Mouse (Mus musculus) midbrain, postnatal 0 days (tissue): ENCODE data around the gene Rps18. TPM values are rescaled to one million over a fixed set of nuclear protein-coding genes. Genes with fewer than 3 reads are reported as not detected.

Experiments used
- ATAC-seq: fragments of 200-750 bp; cut with Nextera tagmentation; 2 replicates; pipeline ENCODE4 v1.8.0; 2017; ENCODE audit warnings: moderate number of reproducible peaks, mild to moderate bottlenecking, moderate TSS enrichment, moderate library complexity; ENCODE audit not compliant: low FRiP score
- DNase-seq: peaks from one replicate; pipeline ENCODE4 v3.0.0-alpha.2; 2015; ENCODE audit warnings: low spot score
- H3K27ac ChIP-seq: fragments of 300-500 bp; sonication (generic); 2 replicates; pipeline ENCODE4 v1.5.1; 2014; ENCODE audit warnings: low read depth, mild to moderate bottlenecking, low read length, mixed read lengths
- H3K27me3 ChIP-seq: fragments of 300-500 bp; sonication (generic); 2 replicates; pipeline ENCODE4 v1.6.1; 2014; ENCODE audit warnings: low read length, control low read depth, mixed read lengths; ENCODE audit not compliant: insufficient read depth
- H3K36me3 ChIP-seq: fragments of 300-500 bp; sonication (generic); 2 replicates; pipeline ENCODE4 v1.6.1; 2014; ENCODE audit warnings: low read length, control low read depth, mixed read lengths; ENCODE audit not compliant: insufficient read depth
- H3K4me1 ChIP-seq: fragments of 300-500 bp; sonication (generic); 2 replicates; pipeline ENCODE4 v1.6.1; 2014; ENCODE audit warnings: mild to moderate bottlenecking, control low read depth, antibody characterized with exemption, low read length, mixed read lengths; ENCODE audit not compliant: insufficient read depth
- H3K4me2 ChIP-seq: fragments of 300-500 bp; sonication (generic); 2 replicates; pipeline ENCODE4 v1.6.1; 2014; ENCODE audit warnings: low read depth, mild to moderate bottlenecking, low read length, mixed read lengths; ENCODE audit not compliant: poor library complexity, severe bottlenecking
- H3K4me3 ChIP-seq: fragments of 300-500 bp; sonication (generic); 2 replicates; pipeline ENCODE4 v1.5.1; 2014; ENCODE audit warnings: low read depth, mild to moderate bottlenecking, low read length, moderate library complexity
- H3K9ac ChIP-seq: fragments of 300-500 bp; sonication (generic); replicated peaks from 2 replicates; pipeline ENCODE4 v1.6.1; 2014; ENCODE audit warnings: mild to moderate bottlenecking, low read length, moderate library complexity, mixed read lengths; ENCODE audit not compliant: poor library complexity, severe bottlenecking
- H3K9me3 ChIP-seq: fragments of 300-500 bp; sonication (generic); 2 replicates; pipeline ENCODE4 v1.6.1; 2016; ENCODE audit warnings: low read length, control low read depth
- CTCF ChIP-seq: IDR thresholded peaks from 2 replicates; pipeline ENCODE4 v1.5.1; 2016; ENCODE audit warnings: antibody characterized with exemption, mild to moderate bottlenecking
- WGBS: fragments of 180-500 bp; shearing (Covaris S2); extraction: QIAGEN DNeasy Blood & Tissue Kit; methylation state at CpG from one replicate; pipeline ENCODE4 v1.1.7; 2014; 5-methylcytosine and 5-hydroxymethylcytosine counted together
- polyA plus RNA-seq: library from polyadenylated mRNA; unstranded; fragments of >200 nt; fragmentation: Nextera tagmentation; extraction: Ambion mirVana; gene quantifications from 2 replicates; pipeline ENCODE4 v1.2.1, GENCODE M21; 2015
- total RNA-seq: library from RNA; depleted of rRNA; stranded (reverse); fragments of >200 nt; gene quantifications from 2 replicates; pipeline ENCODE4 v1.2.3, GENCODE M21; 2014

Gene Rps18
- total and polyA plus RNA-seq, 2 experiments from 2014 or later = 742 to 751 TPM

DNA sequence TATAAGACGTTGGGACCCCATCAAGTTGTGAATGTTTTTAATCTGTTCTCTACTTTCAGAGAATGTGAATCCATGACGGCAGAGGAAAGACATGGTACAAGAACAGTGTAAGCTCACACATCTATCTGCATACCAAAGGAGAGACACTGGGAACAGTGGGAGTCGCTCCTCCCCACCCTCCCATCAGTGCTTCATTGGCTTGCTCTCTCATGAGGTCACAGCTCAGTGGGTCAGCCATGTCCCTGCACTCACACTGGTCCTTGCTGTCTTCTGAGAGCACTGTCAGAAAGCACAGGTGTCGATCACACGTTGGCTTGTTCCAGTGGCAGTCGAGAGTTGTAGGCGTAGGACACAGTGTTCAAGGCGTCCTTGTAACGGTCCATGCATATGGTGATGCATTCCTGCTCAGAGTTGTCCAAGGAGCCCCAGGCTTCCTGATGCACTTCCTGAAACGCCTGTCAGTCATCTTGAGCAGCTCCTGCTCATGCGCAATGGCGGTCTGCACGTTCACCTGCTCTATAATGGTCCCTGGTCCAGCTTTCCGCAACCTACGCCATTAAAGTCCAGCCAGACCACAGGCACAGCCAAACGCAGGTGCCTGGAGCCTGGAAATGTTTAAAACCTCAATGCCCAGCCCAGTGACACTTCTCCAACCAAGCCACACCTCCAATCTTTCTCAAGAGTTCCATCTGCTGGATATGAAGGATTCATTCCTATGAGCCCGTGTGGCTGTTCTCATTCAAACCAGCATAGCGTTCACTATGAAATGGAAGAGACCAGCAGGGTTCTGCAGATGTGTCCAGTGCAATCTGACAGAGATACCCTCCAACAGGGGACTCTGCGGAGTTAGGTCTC, 24.6 kb upstream of the Rps18 start:
- 76% methylated on average over 19 of the region's 19 CpGs for WGBS
- ATAC-seq = peak; percentile 28; the same call in 1 of the 2 replicates
- DNase-seq = no peak
- peak overlapping the region; percentile 65; the same call in 1 of the 2 replicates for H3K27ac ChIP-seq
- peaks cover 30% of the 10 kb centered on the region for H3K27me3 ChIP-seq
- no peak overlapping the region for H3K4me3 ChIP-seq
- no peak overlapping the region for H3K9ac ChIP-seq
- no peaks in the 10 kb centered on the region for H3K4me1 ChIP-seq
- no peaks in the 10 kb centered on the region for H3K36me3 ChIP-seq
- no peaks in the 10 kb centered on the region for H3K9me3 ChIP-seq
- no peak for TF ChIP-seq CTCF
- H3K4me2 ChIP-seq = peak overlapping the region; percentile 20; the same call in 1 of the 2 replicates

DNA sequence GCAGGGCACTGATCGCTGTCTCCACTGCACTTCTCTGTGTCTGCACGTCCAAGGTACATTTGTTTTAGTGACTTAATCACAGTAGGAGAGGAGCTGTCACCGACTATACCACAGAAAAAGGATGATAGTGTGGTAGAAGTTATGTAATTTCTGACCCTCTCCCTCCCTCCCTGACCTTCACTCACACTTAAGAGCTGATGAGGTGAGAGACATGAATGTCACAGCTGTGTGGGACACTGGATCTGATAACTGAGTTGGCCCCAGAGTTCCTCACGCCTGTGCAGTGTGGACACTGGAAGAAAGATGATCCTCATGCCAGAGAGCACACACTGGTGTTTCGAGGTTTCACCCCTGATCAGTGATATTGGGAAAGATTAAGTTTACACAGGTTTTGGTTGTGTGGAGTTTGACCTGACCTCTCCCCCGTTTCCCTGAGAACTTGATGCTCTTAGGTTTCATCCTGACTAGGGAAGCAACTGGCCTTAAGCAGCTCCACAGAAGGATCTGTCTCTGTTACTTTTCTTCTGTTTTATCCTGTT, 23.8 kb upstream of the Rps18 start:
- Histone ChIP-seq H3K27ac (no peak overlapping the region), H3K9me3 (no peaks in the 10 kb centered on the region), H3K36me3 (no peaks in the 10 kb centered on the region), H3K4me3 (no peak overlapping the region), H3K27me3 (peaks cover 30% of the 10 kb centered on the region), H3K4me2 (no peak overlapping the region), H3K4me1 (no peaks in the 10 kb centered on the region), H3K9ac (no peak overlapping the region)
- whole genome bisulfite sequencing = 77% methylated on average over 6 of the region's 6 CpGs
- no peak for DNase-seq
- ATAC-seq = no peak
- no peak for TF ChIP-seq CTCF

DNA sequence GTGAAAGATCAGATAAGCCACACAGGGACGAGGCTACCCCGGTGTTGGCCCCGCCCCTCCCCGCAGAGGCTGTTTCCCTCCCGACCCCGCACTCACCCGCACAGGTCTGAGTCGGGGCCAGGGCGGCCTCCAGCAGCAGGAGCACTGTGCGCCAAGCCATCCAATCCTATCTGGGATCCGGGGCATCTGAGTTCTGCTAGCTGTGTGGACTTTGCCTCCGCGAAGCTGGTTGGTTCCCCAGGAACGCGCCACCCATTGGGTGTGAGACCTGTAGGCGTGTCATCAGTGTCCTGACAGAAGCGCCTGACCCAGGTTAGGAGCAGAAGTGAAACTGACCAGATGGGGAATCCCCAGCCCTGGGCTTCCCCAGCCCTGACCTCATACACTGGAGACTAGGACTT, 22.8 kb upstream of the Rps18 start:
- ATAC-seq (0 out of 2 replicates have a peak, but pooled peaks have one; percentile 7), DNase-seq (peak; percentile 35)
- H3K9me3 ChIP-seq = no peaks in the 10 kb centered on the region
- H3K4me1 ChIP-seq = no peaks in the 10 kb centered on the region
- peak overlapping the region; percentile 45 for H3K4me2 ChIP-seq
- H3K27ac ChIP-seq = no peak overlapping the region
- no peak overlapping the region for H3K9ac ChIP-seq
- peak overlapping the region; percentile 36 for H3K4me3 ChIP-seq
- H3K36me3 ChIP-seq = no peaks in the 10 kb centered on the region
- no peak for TF ChIP-seq CTCF
- peaks cover 36% of the 10 kb centered on the region for H3K27me3 ChIP-seq
- WGBS = 2% methylated on average over 17 of the region's 17 CpGs

DNA sequence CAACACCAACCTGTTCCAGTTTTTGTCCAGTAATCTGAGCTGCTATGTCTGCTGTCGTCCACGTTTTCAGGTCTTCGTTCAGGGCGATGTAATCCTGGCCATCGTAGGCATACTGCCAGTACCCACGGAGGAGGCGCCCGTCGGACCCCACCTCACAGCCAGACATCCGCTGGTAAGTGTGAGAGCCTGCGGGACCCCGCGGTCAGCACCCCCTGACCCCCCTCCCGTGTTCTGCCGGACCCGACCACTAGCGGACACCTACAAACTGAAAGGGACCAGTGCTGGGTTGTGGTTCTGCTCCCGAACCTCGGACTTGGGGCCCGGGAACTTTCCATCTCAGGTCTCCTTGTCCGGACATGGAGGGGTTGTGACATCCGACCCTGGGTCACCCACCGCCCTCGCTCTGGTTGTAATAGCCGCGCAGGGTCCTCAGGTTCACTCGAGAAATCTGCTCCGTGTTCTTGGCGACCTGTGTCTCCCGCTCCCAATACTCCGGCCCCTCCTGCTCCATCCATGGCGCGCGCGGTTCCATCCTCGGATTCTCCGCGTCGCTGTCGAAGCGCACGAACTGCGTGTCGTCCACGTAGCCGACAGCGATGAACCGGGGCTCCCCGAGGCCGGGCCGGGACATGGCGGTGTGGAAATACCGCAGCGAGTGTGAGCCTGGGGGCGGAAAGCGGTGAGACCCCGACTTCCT, 22.2 kb upstream of the Rps18 start:
- Histone ChIP-seq H3K36me3 (no peaks in the 10 kb centered on the region), H3K27me3 (peaks cover 38% of the 10 kb centered on the region), H3K9ac (peak overlapping the region; percentile 6; the same call in 1 of the 2 replicates), H3K27ac (no peak overlapping the region), H3K4me3 (peak overlapping the region; percentile 36), H3K9me3 (no peaks in the 10 kb centered on the region), H3K4me1 (no peaks in the 10 kb centered on the region), H3K4me2 (peak overlapping the region; percentile 45)
- DNase-seq (no peak), ATAC-seq (no peak)
- WGBS = under 1% methylated on average over 57 of the region's 57 CpGs
- no peak for TF ChIP-seq CTCF

DNA sequence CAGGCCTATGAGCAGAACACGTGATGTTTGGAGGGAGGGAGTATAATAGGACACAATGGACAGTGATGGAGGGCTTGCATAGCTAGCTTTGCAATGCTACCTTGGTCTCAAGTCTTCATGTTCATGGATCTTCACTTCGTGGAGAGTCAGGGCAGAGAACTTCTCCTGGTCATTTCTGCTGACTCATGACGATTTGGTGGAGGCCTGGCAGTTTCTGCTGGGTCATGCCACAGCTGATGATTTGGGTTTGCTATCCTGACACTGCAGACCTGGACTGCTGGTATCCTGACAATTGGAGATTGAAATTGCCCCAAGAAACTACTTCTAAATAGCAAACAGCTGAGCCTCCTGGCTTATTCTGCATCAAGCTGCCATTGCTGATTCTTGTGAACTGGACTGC, 17.8 kb upstream of the Rps18 start:
- Histone ChIP-seq H3K4me1 (no peaks in the 10 kb centered on the region), H3K9ac (no peak overlapping the region), H3K36me3 (no peaks in the 10 kb centered on the region), H3K4me3 (no peak overlapping the region), H3K27ac (no peak overlapping the region), H3K4me2 (no peak overlapping the region), H3K27me3 (peaks cover 35% of the 10 kb centered on the region), H3K9me3 (0 out of 2 replicates have a peak, but pooled peaks cover 2% of the 10 kb centered on the region)
- ATAC-seq (no peak), DNase-seq (no peak)
- WGBS = 61% methylated on average over 3 of the region's 3 CpGs
- TF ChIP-seq CTCF = no peak
